Mouse (Mus musculus) A20 (cell line): ENCODE results near the gene Myl6b.

Experiments used
- DNase-seq: peaks from one replicate; pipeline ENCODE4 v3.0.0-alpha.2; 2011; ENCODE audit warnings: low read depth, low spot score

Myl6b gene

DNA sequence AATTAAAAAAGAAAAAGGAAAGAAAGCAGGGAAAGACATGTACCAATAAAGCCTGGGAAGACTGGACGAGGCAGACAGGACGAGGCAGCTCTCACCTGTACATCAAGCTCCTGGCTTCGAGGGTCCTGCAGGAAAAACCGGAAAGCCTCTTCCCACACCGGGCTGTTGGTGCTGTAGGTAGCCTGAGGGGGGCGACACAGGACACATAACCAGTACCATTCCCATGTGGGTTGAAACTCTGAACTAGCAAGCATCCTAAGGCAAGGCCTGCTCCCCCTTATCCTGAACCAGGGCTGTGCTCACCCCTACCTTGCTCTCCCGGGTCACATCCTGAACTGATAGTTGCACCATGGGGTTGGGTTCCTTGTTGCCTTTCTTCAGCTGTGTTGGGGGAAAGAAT is 20.3 kb upstream of the Myl6b start:
- peak; percentile 57 for DNase-seq

DNA sequence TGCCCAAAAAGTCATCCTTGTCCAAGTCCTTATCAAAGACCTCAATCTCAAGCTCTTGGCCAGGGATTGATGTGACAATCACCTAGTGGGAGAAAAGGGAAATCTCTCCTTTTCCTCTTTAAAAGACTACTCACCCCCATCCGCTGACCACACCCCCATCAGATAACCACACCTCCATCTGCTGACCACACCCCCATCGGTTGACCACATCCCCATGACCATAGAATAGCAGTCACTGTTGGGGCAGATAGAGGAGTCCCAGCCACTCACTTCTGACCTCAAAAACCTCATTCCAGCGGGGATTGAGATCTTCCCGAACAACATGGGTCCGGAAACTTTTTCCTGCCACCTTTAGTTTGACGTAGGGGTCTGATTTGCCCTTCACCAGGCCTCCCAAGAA is 18.2 kb upstream of the Myl6b start:
- no peak for DNase-seq

DNA sequence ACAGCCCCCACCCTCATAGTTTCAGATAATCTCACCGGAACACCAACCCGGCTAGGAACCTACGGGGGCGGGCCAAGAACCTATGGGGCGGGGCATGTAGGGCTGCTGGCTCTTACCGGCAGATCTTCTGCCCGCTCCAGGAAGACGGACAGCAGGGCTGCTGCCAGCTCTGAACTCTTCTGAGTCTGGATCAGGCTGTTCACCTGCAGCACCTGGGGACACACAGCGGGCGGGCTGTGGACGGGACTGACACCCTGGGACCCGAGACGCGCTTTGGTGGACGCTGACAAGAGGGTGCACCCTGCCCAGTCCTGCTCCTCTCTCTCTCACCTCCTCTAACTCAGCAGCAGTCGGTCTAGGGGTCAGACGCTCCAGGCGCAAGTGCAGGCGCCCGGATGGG is 17.5 kb upstream of the Myl6b start:
- DNase-seq = no peak

DNA sequence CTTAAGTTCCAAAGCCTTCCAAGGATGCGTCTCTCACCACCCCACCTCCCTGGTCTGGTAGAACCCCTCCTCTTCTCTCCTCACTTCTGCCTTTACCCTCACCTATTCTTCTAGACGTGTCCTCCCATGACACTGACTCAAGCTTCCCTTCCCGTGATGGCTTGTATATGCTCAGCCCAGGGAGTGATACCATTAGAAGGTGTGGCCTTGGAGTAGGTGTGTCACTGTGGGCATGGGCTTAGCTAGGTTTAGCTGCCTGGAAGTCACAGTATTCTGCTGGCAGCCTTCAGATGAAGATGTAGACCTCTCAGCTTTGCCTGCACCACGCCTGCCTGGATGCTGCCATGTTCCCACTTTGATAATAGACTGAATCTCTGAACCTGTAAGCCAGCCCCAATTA is 16.6 kb upstream of the Myl6b start:
- no peak for DNase-seq

DNA sequence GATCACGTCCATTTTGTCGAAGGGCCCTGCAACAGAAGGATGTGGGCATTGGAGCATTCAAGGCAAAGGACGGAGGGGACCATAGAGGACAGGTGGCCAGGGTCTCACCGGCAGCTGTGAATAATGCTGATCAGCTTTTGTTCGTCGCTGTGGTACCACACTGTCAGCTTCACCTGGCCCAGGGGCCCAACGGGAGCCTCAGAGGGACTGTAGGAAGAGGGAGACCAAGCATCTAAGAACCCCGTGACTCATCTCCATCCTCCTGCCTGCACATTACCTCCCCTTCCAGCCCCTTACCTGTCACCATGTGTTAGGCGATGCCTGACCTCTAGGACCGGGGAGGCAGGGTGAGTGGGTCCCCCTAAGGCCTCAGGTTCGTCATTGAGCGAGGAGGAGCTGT is 13.3 kb upstream of the Myl6b start:
- DNase-seq = no peak

DNA sequence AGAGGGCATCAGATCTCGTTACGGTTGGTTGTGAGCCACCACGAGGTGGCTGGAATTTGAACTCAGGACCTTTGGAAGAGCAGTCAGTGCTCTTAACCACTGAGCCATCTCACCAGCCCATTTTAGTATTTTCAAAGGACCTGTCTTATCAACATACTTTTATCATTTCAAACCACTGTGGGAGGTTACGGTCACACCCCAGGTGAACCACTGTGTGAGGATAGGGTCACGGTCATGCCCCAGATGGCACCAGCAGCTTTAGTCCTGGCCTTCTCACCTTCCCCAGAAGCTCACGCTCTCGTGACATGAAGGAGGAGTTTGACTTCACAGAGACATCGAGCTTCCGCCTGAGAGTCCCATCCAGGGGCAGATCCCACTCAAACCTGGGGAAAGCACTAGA is 12.7 kb upstream of the Myl6b start:
- DNase-seq = no peak

DNA sequence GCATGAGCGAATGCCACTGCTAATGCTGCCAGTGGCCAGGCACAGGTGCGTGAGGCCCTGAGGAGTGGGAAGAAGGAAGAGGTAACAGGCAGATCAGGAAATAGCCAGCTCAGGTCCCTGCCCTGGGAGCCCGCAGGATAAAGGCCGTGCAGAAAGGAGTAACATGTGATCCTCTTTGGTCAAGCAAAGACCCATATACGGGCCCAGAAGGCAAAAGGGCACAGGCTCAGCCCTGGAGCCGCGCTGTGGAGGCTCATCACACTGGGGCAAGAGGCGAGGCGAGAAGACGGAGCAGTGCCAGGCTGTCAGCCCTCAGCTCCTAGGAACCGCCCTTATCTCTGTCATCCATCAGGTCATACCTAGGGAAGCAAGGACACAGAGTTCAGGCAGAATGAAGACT is 11.8 kb upstream of the Myl6b start:
- no peak for DNase-seq

DNA sequence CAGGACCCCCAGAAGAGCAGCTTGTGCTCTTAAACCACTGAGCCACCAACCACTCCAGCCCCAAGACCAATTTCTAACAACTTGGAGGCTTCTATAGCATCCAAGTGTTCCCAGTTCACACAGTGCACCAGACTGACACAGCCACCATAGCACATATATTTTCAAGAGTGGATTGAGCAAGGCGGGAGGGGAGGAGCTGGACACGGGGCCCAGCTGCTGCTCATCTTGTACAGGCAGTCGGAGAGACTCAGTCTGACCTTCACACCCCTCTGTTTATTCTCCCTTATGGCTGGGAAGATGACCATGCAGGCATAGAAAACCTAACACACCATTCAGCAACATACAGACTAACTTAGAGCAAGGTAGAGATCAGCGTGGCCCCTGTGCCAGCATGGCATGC is 11.3 kb upstream of the Myl6b start:
- DNase-seq = no peak

DNA sequence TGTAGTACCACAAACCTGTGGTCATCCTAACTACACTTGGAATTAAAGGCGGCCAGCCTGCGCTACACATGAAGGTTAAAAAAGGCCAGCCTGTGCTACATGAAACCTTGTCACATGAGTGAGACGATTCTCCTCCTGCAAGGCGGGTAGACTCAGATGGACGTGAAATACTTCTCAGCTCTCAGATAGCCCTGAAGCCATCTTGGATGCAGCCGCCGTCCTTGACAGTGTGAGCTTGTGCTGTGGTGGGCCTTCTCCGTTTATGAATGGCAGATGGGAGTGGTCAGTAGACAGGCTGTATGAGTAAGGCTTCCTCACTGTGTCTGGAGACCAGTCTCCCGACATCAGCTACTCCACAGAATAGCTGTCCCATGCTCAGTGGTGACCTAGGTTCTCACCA is 10.7 kb upstream of the Myl6b start:
- no peak for DNase-seq

DNA sequence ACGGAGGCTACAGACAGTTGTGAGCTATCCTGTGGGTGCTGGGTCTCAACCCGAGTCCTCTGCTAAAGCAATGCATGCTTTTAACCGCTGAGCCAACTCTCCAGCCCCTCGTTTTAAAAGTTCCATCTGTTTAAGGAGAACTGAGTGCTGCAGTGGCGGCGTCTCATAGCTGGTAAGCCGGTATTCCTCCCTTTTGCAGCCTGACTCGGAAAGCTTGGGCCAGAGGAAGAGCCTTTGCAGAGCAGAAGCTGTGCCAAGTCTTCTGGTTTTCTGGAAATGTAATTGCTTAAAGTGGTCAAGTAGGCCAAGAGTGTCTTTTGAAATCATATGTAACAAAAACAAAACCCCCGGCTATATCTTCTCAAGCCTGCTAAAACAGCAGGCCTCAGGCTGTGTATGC is 9.8 kb upstream of the Myl6b start:
- DNase-seq = no peak

DNA sequence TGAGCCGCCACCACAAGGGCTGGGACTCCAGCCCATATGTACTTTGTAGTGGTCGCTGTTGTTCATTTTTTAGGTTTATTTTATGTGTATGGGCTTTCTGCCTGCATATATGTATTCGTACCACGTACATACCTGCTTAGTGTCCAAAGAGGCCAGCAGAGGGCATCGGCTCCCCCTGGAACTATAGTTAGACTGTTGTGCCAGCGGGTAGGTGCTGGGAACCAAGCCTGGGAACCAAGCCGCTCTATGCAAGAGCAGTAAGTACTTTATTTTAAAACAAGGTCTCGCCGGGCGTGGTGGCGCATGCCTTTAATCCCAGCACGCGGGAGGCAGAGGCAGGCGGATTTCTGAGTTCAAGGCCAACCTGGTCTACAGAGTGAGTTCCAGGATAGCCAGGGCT is 7.5 kb upstream of the Myl6b start:
- peak; percentile 26 for DNase-seq

DNA sequence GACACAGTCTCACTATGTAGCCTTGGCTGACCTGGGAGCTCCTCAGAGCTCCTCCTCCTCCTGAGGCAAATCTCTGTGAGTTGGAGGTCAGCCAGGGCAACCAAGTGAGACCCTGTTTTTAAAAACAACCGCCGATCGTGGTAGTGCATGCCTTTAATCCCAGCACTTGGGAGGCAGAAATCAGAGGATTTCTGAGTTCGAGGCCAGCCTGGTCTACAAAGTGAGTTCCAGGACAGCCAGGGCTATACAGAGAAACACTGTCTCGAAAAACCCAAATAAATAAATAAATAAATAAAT is 6.8 kb upstream of the Myl6b start:
- peak; percentile 49 for DNase-seq

DNA sequence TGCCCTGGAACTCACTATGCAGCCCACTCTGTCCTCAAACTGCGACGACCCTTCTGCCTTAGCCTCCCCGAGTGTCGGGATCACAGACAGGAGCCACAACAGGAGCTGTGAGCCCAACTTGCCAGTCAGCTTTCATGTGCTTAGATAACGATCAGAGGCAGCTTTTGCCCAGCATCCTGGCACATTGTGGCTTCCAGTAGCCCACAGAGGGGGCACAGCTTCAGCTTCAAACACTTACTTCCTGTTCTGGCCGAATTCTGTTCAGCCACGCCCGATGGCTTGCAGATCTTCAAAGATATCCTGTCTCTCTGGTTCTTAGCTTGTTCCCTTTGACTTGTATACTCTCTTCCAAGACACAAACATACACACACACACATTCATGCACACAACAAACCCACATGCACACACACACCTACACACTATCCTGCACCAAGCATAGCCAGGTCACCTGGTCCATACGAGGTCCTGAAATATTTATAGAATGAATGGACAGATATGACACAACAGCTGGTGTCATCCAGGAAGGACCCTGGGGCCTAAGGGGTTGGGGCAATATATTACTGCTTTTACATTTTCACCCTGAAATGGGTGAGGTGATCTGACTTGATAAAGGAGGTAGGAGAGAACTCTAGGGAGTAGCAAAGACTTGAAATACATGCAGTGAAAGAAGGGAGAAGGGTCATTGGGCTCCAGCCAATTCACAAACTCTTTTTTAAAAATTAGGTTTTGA is 6.3 kb upstream of the Myl6b start:
- DNase-seq = peak; percentile 62

DNA sequence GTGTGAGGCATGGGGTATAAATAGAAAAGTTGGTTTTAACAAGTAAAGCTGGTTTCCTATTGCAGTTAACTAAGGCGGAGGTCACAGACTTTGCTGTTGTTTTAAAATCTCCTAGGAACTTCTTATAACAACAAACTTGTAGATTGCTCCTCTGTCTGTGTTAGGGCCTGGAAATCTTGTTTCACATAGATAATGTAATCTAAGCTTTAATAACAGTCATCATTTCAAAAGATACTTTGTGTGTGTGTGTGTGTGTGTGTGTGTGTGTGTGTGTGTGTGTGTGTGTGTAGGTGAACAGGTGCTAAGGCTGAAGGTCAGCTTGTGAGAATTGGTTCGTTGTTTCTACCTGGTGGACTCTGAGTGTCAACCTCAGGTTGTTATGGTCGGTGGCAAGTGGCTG is 5.5 kb upstream of the Myl6b start:
- DNase-seq = no peak

DNA sequence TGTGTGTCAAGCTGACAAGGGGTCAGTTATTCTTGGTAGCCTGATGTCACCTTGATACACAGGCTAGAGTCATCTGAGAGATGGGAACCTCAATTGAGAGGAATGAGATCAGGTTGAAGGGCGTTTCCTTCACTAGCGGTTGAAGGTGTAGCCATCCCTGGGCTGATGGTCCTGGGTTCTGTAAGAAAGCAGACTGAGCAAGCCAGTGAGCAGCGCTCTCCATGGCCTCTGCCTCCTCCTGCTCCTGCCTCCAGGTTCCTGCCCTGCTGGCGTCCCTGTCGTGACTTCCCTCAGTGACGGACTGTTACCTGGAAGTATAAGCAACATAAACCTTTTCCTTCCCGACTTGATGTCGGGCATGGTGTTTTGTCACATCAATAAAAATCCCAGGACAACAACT is 5.0 kb upstream of the Myl6b start:
- DNase-seq = no peak

DNA sequence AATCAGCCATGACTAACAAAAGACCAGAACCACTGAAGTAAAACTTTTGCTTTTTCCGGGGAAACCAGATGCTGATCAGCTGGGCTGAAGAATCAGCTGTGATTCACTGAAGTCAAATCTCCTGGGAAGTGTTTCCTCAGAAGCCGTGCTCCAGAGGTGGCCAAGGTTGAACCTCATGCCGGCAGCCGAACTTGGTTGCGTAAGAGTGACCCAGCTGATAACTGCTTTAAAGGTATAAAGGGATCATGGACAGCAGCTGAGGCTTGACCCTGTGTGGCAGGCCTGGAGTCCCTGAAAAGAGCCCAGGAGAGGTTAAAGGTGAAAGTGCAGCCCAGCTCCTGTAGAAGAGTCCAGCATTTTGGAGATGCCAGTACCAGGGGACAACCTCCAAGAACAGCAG is 3.9 kb upstream of the Myl6b start:
- DNase-seq = no peak

DNA sequence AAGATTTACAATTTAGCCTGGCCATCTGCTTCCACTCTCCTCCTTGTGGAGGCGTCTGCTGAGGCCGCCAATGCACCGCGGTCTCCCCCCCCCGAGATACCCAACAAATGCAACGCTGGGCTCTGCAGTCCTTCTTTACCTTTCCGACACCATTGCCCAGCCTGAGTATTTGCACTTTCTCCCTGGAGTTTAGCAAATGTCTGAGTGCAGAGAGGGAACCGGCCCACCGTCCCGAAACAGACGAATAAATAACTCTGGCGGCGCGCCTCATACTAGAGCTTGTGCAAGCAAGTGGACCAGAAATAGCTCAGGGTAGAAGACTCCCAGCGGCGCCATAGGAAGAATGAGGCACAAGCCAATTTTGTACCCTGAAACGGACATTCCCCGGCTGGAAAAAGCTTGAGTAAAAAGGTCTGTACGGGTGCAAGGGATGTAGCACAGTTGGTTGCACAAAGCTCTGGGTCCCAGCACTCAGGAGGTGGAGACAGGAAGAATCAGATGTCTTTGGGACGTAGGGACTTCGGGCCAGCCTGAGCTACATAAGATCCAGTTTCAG is 709 bp upstream of the Myl6b start:
- DNase-seq = peak; percentile 79

DNA sequence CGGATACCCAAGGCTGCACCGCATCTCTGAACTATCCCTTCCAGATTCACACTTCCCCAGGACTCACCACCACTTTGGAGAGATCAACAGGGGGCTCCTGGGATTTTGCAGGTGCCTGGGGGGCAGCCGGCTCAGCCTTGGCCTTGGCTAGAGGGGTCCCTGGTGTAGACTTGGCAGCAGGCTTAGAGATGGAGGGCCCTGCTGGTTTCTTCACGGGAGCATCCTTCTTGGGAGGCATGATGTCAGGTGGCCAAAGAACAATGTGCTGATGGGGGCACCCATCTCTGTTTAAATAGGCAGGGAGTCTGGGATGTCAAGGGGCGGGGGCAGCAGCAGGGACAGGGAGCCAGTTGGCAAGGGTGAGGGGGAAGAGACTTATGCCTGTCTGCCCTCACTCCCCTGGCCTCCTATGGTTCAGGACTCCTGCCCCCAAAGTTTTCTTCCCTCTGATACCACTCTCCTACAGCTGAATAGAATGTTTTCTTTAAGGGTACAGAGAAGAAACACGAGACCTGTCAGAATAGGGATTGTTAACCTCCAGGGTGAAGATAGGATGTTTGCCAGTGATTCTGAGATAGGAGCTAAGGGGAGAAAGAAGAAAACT is 1.2 kb downstream of the Myl6b start:
- DNase-seq = no peak

DNA sequence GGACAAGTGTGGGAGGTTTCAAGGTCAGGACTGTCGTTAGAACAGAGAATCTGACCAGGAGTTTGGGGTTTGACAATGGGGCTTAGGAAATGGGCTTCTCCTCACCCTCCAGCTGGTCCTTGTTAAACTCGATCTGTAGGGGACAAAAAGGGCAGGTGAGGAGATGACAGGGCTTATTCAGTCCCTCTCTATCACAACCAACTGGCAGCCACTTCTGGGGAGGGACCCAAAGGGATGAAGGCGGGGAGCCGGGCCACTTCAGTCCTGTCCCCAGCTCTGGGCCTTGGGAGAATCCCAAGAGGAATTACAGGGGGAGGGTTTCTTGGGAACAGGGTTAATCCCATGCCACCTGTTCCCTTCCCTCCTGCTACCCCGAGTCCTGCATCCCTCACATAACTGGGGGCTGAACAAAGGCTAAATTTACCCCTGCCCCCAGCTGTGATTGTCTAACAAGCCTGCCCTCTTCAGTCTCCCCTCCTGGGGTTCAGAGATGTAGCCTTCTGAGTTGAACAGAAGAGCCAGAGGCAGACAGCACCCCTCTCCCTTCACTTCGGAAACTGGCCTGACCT is 1.9 kb downstream of the Myl6b start:
- no peak for DNase-seq

DNA sequence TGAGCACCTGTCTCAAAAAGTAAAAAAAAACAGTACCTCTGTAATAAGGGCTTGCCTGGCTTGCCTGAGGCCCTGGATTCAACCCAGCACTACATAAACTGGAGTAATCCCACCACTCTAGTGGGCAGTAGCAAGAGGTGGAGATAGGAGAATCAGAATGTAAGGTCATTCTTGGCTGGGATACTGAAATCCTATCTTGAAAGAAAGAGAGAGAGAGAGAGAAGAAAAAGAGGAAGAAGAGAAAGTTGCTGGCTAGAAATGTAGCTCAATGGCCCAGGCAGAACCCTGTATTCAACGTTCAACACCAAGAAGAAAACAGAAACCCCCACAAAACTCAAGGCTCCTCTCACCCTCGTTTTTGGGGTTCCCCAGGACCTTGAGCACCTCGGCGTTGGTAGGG is 2.6 kb downstream of the Myl6b start:
- DNase-seq = peak; percentile 26

DNA sequence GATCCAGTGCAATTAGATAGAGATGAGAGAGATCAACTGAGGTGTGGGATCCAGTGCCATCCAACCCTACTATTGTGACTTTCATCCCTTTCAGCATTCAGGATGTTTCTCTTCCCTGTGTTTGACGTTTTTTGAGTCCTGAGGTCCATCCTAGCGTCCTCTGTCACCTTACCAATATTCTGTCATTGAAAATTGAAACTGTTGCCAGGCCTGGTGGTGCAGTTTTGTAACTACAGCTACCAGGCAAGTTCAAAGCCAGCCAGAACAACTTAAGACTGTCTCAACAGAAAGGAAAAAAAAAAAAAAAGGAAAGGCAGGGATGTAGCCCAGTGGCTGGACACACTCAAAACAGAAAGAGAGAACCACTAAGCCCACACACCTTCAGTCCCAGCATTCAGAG is 3.2 kb downstream of the Myl6b start:
- DNase-seq = peak; percentile 46

DNA sequence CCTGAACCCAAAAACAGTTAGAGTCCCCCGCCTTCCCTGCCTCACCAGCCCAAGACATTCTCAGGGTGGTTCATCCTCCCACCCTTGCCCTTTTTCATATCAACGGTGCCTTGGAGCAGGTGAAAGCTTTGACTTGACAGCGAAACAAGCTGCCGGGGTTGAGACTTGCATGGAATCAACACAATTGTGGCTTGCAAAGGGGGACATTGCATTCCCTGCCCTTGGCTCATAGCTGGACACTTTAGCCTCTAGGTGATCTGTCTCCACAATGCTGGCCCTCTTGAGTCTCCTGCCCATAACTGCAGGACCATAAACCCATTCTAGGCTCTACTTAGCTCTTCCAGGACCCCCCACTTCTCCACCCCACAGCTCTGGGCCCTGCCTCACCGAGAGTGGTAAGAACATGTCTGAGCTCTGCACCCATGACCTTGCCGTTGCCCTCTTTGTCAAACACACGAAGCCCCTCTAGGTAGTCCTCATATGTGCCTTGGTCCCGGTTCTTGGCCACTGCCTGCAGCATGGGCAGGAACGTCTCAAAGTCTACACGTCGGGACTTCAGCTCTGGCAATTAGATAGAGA is 3.7 kb downstream of the Myl6b start:
- DNase-seq = no peak
